Mouse (Mus musculus) cortical plate, adult 2 months (tissue): ENCODE measurements at regions not wholly inside any gene's neighbourhood (a gene's known extent, or its start where the extent isn't known, plus 50 kb on each side); places are given as distances from the start of the nearest gene placed in this dataset.

Experiments
- CTCF ChIP-seq: fragments of 200-500 bp; IDR thresholded peaks from 2 replicates; pipeline ENCODE4 v1.5.1; 2011; ENCODE audit warnings: mild to moderate bottlenecking, control low read depth, low read length; ENCODE audit not compliant: insufficient read depth; ENCODE audit errors: extremely low read depth
- POLR2A ChIP-seq: fragments of 200-500 bp; IDR thresholded peaks from 2 replicates; pipeline ENCODE4 v1.6.1; 2011; ENCODE audit warnings: mild to moderate bottlenecking, low read length, control low read depth; ENCODE audit not compliant: insufficient read depth; ENCODE audit errors: extremely low read depth

DNA sequence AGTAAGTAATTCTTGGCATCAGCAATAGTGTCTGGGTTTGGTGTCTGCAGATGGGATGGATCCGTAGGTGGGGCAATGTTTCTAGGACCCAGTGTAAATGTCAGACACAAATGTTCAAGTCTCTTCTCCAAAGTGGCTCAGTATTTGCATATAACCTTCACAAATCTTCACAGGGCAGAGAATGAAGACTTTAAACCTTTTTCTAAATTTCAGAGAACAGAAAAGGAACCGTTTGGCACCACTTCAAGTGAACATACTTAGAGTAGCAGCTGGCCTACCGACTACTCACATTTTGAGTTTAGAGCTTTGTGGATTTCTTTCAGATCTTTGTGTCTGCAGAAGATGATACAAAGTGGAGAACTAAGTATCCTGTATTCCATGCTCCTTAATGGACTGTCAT lies 1319.5 kb upstream of the Adam24 start:
- TF ChIP-seq CTCF, result no peak
- TF ChIP-seq POLR2A, result no peak
